Mouse (Mus musculus) liver, adult 2 months (tissue): Measurements from ENCODE around the gene Zfand5.

Experiments used
- CTCF ChIP-seq: fragments of 200-500 bp; IDR thresholded peaks from 2 replicates; pipeline ENCODE4 v1.5.1; 2011; ENCODE audit warnings: low read depth, low read length, control low read depth
- POLR2A ChIP-seq: fragments of 200-500 bp; IDR thresholded peaks from 2 replicates; pipeline ENCODE4 v1.6.1; 2011; ENCODE audit warnings: low read length, control low read depth; ENCODE audit not compliant: insufficient read depth; ENCODE audit errors: extremely low read depth

- TF ChIP-seq POLR2A (no peak), CTCF (no peak)
These were observed 44.3 kb upstream of the Zfand5 start for GRCm38 (mm10) chr19:21227754-21228153.
